Mouse (Mus musculus): ENCODE results near the gene Aldh1l1. TPM values are rescaled to one million over a fixed set of nuclear protein-coding genes. Genes with fewer than 3 reads are reported as not detected.

The Aldh1l1 gene
- polyA plus RNA-seq, 1 experiment from 2014 or later = 21.6 TPM

DNA sequence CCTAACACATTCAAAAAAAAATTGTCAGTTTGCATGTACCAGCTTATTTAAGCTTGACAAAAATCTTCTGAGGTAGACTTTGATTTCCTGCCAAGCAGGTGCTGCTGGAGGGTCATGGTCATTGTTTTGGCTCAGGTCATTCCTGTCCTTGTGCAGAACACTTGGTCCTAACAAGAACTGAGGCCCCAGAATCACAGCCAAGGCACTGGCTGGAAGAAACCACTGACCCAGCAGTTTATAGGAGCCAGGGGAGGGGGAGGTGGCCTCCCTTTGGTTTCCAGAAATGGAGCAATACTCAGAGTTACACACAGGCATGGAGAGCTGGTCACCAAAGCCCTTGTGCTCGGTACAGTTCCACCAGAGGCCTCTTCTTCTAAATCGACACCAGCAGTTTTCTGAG lies 96.1 kb downstream of the Aldh1l1 start:
- DNase-seq (ENCODE audit: low spot score) = no peak

DNA sequence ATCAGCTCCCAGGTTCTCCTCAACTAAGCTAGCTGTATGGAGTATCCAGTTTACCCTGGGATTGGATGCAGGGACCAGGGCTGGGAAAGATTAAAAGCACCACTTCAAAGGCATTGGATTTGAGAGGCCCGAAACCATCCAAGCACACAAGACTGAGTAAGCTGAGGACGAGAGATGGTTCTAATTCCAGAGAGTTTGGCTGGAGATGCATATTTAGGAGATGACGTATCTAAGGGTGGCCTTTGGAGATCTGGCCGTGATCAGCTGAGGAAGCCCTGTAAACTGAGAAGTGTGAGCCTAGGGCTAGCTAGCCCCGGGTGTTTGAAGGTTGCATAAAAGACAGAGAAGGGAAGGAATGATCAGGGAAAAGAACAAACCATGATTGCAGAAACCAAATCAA lies 101.9 kb downstream of the Aldh1l1 start:
- DNase-seq (ENCODE audit: low spot score) = no peak

- DNase-seq (ENCODE audit: low spot score) = no peak
Observed at GRCm38 (mm10) chr6:90590707-90591106, 104.5 kb downstream of the Aldh1l1 start.

DNA sequence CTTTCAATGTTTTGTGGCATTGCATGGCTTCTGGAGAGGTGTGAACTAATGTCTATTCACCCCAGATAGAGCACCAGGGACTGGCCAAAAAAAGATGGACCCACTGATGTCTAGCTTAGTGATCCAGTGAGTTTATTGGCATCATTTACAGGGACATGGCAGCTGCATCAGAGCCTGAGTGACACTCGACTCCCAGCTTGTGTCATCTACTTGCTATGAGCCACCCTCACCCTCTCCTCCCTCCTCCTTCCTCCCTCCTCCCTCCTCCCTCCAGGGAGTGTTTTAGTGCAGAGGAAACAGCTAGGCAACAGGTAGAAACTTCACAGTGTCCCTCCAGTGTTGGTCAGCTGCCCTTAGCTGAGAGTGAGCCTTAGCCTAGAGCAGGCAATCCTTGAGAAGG lies 108.7 kb downstream of the Aldh1l1 start:
- DNase-seq (ENCODE audit: low spot score) = no peak

DNA sequence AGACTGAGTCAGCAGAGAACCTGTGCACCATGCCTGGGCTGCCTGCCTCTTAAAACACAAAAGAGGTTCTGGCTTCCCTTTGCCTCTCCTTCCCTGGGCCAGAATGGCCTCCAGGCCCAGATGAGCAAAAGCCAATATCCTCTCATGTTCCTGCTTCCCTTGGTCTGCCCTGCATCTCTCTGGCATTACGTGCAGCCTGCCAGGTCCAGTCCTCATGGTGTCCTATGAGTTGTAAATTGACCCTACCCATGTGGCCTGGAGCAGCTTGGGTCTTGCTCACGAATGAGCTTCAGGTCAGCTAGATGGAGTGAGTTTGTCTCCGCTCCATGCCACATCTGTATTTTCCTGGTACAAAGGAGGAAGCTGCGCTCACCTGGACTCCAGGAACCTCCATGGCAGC lies 110.8 kb downstream of the Aldh1l1 start:
- no peak for DNase-seq (ENCODE audit: low spot score)

DNA sequence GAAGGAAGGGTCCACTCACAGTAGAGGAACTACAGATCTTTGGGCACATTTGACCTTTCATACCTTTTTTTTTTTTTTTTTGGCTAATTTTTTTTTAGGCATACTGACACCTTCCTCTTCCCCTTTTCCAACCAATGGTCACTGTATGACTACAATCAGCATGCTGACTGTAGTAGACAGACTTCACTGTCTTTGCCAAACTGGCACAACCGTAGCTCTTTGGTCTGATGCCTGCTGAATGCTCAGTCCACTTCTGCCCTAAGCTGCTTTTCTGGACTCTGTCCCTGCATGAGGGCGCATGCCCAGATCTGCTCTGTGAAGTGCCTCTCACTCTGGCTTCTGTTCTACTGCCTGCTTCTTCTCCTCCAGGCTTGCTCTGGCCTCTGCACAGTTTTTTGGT lies 111.4 kb downstream of the Aldh1l1 start:
- no peak for DNase-seq (ENCODE audit: low spot score)

DNA sequence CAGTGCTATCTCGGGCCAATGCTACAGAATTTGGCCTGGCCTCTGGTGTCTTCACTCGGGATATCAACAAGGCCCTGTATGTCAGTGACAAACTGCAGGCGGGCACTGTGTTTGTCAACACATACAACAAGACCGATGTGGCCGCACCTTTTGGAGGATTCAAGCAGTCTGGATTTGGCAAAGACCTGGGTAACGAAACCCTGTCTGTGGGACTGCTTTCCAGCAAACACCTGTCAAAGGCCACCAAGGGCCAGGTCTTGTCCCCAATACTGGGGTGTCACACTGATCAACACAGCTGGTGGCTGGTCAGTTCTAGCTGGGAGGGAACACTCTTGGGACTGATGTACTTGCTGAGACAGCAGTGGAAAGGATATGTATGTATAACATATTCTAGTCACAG lies 112.0 kb downstream of the Aldh1l1 start:
- DNase-seq (ENCODE audit: low spot score) = no peak

DNA sequence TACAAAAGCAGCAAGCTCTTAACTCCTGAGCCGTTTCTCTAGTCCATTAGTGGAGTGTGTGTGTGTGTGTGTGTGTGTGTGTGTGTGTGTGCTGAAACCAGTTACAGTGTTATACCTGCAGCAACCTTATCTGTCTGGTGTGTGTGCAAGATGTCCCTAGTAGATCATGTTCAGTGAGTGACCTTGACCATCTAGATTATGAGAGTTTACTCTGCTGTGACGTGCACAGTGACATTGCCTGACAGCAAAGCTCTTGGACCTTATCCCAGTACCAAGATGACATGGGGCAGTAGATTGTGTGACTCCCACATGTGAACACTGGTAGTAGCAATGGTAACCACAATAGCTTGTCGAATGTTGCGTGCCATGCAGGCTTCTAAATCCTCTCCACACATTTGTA lies 114.1 kb downstream of the Aldh1l1 start:
- DNase-seq (ENCODE audit: low spot score) = no peak

GRCm38 (mm10) chr6:90601736-90602135 lies 115.5 kb downstream of the Aldh1l1 start:
- DNase-seq (ENCODE audit: low spot score) = no peak

- DNase-seq (ENCODE audit: low spot score) = no peak
Observed at GRCm38 (mm10) chr6:90602304-90602703, 116.1 kb downstream of the Aldh1l1 start.

DNA sequence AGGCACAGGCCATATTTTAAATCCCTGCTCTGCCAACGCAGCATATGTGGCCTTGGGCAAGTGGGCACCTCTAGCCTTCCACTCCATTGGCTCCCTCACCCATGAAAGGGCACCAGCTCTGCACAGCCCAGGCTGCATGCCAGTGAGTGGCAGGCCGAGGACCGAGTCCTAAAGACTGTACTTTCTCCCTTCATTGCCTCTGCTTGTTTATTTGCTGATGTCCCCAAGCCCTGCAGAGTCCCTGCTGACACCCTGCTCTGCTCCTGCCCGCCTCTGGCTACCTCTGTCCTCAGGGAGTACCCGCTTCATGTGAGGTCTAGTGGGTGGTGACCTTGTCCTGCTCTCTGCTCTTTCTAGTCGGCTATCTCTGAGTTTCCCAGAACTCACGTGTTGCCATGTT lies 116.9 kb downstream of the Aldh1l1 start:
- DNase-seq (ENCODE audit: low spot score) = no peak

GRCm38 (mm10) chr6:90604130-90604529 lies 117.9 kb downstream of the Aldh1l1 start:
- peak; percentile 40 for DNase-seq (ENCODE audit: low spot score)

DNA sequence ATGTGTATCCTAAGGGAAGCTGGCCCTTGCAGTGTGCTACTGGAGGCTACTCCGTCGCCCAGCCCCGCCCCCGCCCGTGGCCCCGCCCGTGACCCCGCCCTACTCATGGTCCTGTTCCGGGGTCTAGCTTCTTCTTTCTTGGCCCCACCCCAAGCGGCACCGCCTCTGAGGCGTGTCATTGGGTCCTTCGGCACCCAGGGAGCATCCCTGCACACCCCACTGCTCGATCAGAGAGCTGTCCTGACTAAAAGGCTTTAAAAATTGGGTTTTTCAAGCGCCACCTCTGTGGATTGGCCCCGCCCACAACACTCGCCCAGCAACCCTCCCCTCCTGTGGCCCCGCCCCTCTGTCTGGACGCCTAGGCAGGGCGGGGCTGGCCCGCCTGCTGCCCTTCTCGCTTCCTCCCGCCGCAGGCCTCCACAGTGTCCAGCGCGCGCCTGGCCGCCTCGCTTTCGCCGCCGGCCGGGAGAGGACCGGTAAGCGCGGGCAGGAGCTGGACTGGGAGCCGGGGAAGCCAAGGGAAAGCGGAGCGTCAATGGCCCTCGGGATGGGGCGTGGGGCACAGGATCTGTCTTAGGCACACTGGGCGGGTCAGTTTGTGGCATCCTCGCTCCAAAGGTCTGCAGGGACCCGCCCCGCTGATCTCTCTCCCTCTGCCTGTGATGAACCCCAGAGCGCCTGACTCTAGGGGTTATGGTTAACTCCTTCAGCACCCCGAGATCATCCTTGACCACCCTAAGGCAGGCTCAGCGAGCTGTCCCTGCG lies 118.5 kb downstream of the Aldh1l1 start, which contains the start of gene Slc41a3:
Slc41a3 (plus strand) TSS at position 193 of the 765 bp plus-strand sequence.
- DNase-seq (ENCODE audit: low spot score) = peak; percentile 75

DNA sequence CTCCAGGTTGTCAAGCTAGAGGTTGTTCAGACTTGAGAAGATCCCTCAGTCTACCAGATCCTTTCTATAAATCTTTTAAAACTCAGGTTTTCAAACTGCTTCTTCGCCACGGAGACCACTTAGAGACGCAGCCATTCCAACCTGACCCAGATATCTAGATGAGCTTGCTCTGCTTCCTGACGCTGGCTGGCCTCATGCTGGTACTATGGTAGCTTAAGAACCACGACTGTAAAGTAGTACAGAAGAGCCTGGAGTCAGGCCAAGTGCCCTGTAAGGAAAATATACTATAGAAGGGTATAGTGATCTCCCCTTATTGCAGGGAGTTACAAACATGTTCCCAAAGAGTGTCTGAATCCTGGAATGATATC lies 119.1 kb downstream of the Aldh1l1 start:
- no peak for DNase-seq (ENCODE audit: low spot score)

- peak; percentile 80 for DNase-seq (ENCODE audit: low spot score)
Observed at GRCm38 (mm10) chr6:90606538-90606937, 120.3 kb downstream of the Aldh1l1 start.

DNA sequence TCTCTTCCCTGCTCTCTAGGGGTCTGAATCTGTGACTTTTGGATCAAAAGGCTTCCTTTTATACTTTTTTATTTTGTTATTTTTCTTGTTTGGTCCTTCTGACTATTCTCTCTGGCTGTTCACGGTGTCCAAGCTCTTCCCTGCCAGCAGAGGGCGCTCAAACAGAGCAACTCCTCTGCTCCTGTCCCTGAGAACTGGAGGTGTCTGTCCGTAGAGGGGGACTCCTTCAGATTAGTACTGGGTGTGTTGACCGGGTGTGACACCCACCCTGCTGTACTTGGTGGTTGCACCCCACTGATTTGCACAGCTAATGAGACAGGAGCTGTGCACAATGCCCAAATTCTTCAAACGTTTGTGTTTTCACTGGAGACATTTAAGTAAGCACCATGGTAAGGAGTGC lies 121.0 kb downstream of the Aldh1l1 start:
- peak; percentile 81 for DNase-seq (ENCODE audit: low spot score)

DNA sequence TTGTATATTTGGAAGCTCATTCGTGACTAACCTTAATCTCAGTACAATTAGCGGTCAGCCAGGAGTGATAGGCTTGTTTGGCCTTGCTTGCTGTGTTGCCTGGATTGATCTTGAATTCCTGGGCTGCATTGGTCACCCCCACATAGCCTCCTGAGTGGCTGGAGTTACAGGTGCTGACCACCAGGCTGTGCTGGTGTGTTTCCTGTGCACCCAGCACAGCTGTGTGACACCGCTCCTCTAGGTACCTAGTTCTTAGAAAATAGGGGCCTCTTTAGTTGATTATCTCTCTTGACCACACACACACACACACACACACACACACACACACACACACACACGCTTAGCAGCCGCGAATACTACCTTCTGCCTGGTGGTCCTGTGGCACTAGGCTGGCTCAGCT lies 122.0 kb downstream of the Aldh1l1 start:
- DNase-seq (ENCODE audit: low spot score) = peak; percentile 29

DNA sequence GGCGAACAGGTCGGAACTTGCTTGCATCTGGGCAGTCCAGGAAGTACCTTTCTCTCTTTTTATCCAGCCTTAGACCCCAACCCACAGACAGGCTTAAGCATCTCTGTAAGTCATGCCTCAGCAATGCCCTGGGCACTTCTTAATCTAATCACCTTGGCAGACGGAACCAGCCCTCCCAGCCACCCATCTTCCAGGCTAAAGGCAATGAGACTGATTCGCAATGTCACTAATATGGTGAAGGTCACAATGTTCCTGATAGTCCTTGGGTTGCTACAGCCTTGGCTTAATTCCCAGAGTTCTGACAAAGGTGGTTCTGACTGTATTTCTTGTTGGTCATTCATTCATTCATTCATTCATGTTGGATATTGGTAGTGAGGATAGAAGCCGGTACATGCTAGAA lies 124.0 kb downstream of the Aldh1l1 start:
- no peak for DNase-seq (ENCODE audit: low spot score)

DNA sequence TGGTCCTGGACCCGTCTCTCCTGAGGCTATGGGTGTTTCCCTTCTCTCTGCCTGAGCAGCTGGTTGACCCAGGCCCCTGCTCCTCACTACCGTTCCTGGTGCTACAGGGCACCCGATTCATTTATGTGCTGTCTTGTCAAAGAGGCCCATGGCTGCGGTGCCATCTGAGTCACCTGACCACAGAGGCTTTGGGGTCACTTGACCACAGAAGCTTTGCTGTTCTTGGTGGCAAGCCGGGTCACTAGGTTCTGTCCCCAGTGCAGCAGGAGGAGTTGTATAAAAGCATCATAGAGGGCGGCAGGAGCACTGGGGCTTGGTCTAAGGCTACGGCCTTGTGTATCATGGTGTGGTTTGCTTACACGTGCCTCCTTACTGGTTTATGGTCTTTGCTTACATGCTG lies 127.0 kb downstream of the Aldh1l1 start:
- no peak for DNase-seq (ENCODE audit: low spot score)

GRCm38 (mm10) chr6:90615362-90615761 lies 129.1 kb downstream of the Aldh1l1 start:
- no peak for DNase-seq (ENCODE audit: low spot score)

DNA sequence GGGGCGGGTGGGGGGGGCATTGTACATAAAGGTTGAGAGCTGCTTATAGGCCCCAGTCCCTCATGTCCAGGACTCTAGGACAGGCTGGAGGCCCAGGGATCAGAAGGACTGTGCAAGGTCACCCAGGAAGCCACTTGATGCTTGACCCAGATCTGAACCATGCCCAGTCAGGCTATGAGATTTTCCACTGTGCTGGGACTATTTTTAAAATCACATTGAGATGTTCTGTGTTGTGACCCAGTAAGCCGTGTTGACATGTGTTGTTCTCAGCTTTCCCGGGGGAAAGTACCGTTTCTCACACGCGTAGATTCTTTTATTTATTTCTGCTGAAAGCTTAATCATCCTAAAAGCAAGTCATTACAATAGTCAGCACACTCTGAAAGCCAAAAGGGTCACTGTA lies 129.8 kb downstream of the Aldh1l1 start:
- no peak for DNase-seq (ENCODE audit: low spot score)

DNA sequence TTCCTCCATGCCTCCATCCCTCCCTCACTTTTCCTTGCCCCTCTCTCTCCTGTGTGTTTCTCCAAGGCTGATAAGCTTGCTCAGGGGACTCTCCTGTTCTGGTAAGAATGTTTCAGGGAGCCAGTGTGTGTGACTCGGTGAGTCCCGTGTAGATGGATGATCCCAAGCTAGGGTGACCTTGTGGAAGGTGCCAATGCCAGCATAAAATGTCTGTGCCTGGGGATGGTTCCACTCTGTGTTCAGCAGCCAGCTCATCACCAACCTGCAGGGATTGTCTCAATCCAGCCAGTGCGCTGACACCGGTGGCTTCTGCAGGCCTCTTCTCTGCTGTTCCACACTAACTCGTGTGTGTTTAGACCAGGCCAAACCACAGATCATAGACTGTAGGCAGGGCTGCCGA lies 130.3 kb downstream of the Aldh1l1 start:
- no peak for DNase-seq (ENCODE audit: low spot score)

GRCm38 (mm10) chr6:90618274-90618673 lies 132.0 kb downstream of the Aldh1l1 start:
- peak; percentile 53 for DNase-seq (ENCODE audit: low spot score)
